Mouse (Mus musculus): ENCODE measurements at regions not wholly inside any gene's neighbourhood (a gene's known extent, or its start where the extent isn't known, plus 50 kb on each side); places are given as distances from the start of the nearest gene placed in this dataset.

DNA sequence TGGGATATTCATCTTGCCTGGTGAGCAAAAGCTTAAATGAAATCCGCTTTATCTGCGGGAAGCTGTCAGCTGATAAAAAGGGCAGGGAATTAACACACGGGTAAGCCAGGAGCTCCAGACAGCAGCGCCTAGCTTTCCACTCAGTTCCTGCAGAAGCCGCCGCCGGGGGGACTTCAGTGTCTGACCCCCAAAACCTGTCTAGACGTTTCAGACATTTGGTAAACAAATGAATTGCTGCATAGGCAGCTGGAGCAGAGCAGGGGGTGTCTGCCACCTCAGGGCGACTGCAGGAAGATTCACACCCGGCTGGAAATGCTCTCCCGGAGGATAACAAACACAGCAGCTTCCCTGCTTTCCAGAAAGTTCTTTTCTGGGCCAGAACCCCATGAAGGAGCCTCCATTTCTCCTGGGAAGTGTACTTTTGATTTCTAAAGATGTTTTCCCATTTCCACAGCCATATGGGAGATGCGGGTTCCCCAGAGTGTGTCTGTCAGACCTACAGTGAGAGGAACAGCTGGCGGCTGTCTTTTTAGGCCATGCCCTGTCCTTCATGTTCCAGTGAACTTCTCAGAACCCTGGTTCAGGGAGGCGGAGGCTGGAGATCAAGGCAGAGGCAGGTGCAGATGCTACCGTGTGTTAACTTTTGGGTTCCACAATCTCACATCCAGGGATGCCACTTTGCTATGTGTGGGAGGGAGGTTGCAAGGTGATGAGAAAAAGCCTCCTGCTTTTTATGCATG lies 58.7 kb upstream of the Pmepa1 start:
- no peaks in the 10 kb centered on the region for H3K36me3 ChIP-seq
- no peak overlapping the region for H3K4me3 ChIP-seq (replicated peaks)
- H3K9me3 ChIP-seq (replicated peaks), result no peaks in the 10 kb centered on the region
- peaks cover 50% of the 10 kb centered on the region for H3K4me1 ChIP-seq
- no peak overlapping the region for H3K4me2 ChIP-seq (replicated peaks)
- no peaks in the 10 kb centered on the region for H3K27me3 ChIP-seq
- H3K27ac ChIP-seq (replicated peaks), result peak overlapping the region; percentile 69
- WGBS, result 14% methylated on average over 15 of the region's 15 CpGs
- no peak overlapping the region for H3K9ac ChIP-seq
- ATAC-seq (ENCODE audit: insufficient number of reproducible peaks, low FRiP score, low TSS enrichment, low read depth), result no peak

DNA sequence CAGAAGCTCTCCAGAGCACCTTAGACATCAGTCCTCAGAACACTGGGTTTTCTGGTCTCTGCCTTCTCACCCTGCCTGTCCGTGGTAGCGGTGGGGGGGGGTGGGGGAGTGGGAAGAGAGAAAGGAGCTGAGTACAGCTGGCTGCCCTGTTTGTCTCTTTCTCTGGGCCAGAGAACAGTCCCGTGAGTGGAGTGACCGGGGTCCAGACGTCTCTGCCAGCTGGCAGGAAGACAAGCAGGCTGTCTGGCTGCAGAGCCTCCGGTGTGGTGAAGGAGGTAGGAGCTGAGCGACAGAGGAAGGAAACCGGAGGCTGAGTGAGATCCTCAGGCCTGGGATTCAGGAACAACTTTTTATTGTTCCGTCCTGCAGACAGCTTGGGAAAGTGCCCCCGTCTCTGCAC lies 59.5 kb upstream of the Pmepa1 start:
- H3K4me3 ChIP-seq (replicated peaks), result no peak overlapping the region
- peaks cover 58% of the 10 kb centered on the region for H3K4me1 ChIP-seq
- no peaks in the 10 kb centered on the region for H3K9me3 ChIP-seq (replicated peaks)
- H3K27ac ChIP-seq (replicated peaks), result peak overlapping the region; percentile 69
- H3K4me2 ChIP-seq (replicated peaks), result no peak overlapping the region; the same call in 1 of the 2 replicates
- ATAC-seq (ENCODE audit: insufficient number of reproducible peaks, low FRiP score, low TSS enrichment, low read depth), result no peak
- 18% methylated on average over 10 of the region's 10 CpGs for WGBS
- no peaks in the 10 kb centered on the region for H3K27me3 ChIP-seq
- no peaks in the 10 kb centered on the region for H3K36me3 ChIP-seq
- no peak overlapping the region for H3K9ac ChIP-seq

DNA sequence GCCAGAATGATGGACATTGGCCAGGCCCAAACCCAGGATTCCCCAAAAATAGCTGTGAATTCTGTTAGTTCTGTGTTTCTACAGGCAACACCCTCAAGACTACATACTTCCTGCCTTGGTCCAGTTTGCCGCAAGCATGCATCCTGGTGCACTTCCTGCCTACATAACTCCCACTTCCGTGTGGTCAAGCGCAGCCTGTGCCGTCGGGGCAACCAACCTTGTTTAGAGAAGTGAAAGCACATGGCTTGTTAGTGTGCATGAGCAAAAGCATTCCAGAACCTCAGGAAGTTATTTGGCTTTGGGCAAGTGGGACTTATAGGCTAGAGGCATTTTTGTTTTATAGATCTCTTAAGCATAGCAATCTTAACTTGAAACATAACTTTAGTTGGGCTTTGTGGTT lies 61.3 kb upstream of the Pmepa1 start:
- WGBS, result 50% methylated on average over 5 of the region's 5 CpGs
- Histone ChIP-seq H3K4me1 (peaks cover 71% of the 10 kb centered on the region), H3K9ac (no peak overlapping the region), H3K9me3 (replicated peaks) (no peaks in the 10 kb centered on the region), H3K4me3 (replicated peaks) (no peak overlapping the region), H3K4me2 (replicated peaks) (no peak overlapping the region), H3K27ac (replicated peaks) (no peak overlapping the region), H3K36me3 (no peaks in the 10 kb centered on the region), H3K27me3 (no peaks in the 10 kb centered on the region)
- ATAC-seq (ENCODE audit: insufficient number of reproducible peaks, low FRiP score, low TSS enrichment, low read depth), result no peak

DNA sequence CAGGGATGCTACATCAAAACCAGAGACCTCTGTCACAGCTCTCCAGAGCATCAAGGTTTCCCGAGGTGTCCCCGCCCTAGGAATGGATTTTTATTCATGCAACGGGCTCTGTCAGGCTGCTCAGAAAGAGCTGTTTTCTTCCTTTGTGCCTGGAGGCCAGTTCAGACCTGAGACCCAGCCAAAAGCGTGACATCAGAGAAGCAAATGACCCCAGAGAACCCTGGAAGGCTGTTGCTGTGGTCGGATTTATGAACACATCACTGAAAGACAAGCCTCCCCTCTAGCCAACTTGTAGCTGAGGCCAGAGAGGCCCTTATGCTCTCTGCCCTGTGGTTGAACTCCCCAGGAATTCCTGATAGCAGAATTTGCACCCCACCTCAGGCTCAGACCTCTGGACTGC lies 62.3 kb upstream of the Pmepa1 start:
- Histone ChIP-seq H3K4me2 (replicated peaks) (no peak overlapping the region), H3K27ac (replicated peaks) (0 out of 2 replicates have a peak overlapping the region, but pooled peaks have one; percentile 11), H3K4me1 (peaks cover 80% of the 10 kb centered on the region), H3K27me3 (no peaks in the 10 kb centered on the region), H3K9ac (no peak overlapping the region), H3K36me3 (no peaks in the 10 kb centered on the region), H3K9me3 (replicated peaks) (no peaks in the 10 kb centered on the region), H3K4me3 (replicated peaks) (no peak overlapping the region)
- no peak for ATAC-seq (ENCODE audit: insufficient number of reproducible peaks, low FRiP score, low TSS enrichment, low read depth)
- WGBS, result 37% methylated on average over 5 of the region's 5 CpGs

DNA sequence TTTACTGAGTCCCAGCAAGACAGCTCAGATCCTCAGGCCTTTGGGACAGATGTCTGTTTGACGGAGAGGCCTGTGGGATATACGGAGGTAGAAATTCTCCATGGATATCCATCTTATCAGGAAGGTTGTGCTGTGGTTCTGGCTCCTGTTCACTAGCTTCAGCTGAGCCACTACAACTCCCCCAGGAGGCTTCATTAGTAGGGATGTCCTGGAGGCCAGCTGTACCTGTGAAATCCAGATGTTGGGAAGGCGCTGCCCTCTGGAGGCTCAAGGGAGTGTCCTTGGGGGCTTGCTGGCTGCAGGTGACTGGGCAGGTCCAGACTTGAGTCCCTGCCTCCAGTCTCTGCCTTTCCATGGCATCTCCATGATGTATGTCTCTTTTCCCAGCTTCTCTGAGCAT lies 62.9 kb upstream of the Pmepa1 start:
- 67% methylated on average over 3 of the region's 3 CpGs for WGBS
- Histone ChIP-seq H3K9ac (no peak overlapping the region), H3K4me3 (replicated peaks) (no peak overlapping the region), H3K4me1 (peaks cover 77% of the 10 kb centered on the region), H3K36me3 (no peaks in the 10 kb centered on the region), H3K4me2 (replicated peaks) (no peak overlapping the region), H3K27me3 (no peaks in the 10 kb centered on the region), H3K27ac (replicated peaks) (no peak overlapping the region; the same call in 1 of the 2 replicates), H3K9me3 (replicated peaks) (no peaks in the 10 kb centered on the region)
- no peak for ATAC-seq (ENCODE audit: insufficient number of reproducible peaks, low FRiP score, low TSS enrichment, low read depth)

DNA sequence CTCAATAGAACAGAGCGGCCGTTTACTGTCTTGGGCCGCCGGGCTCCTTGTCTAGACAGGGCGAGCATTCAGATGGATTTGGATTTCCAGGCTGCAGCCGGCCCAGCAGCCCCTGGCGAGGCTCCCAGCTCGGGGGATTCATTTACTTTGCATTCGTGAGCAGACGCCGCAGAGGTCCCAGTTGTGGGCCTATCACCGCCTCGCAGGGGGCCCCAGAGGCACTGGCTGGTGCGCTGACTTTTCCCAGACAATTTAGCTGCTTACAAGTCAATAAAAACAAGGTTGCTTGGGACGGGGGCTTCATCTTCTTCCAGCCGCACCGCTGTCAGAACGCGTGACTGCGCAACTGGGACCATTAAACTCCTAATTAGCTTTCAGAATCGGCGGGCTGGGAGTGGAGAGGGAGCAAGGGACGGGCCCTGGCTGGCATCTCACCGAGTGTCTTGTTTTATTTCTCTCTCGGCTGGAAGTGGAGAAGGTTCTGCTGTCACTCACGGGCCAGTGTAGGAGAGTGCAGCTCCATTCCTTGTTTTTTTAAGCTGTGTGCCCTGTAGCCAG lies 63.8 kb upstream of the Pmepa1 start:
- WGBS, result 7% methylated on average over 26 of the region's 26 CpGs
- Histone ChIP-seq H3K4me3 (replicated peaks) (peak overlapping the region; percentile 16; the same call in 1 of the 2 replicates), H3K9ac (no peak overlapping the region), H3K36me3 (no peaks in the 10 kb centered on the region), H3K9me3 (replicated peaks) (no peaks in the 10 kb centered on the region), H3K27ac (replicated peaks) (peak overlapping the region; percentile 68), H3K4me2 (replicated peaks) (peak overlapping the region; percentile 46), H3K27me3 (no peaks in the 10 kb centered on the region), H3K4me1 (peaks cover 68% of the 10 kb centered on the region)
- peak; percentile 32; the same call in 1 of the 2 replicates for ATAC-seq (ENCODE audit: insufficient number of reproducible peaks, low FRiP score, low TSS enrichment, low read depth)

DNA sequence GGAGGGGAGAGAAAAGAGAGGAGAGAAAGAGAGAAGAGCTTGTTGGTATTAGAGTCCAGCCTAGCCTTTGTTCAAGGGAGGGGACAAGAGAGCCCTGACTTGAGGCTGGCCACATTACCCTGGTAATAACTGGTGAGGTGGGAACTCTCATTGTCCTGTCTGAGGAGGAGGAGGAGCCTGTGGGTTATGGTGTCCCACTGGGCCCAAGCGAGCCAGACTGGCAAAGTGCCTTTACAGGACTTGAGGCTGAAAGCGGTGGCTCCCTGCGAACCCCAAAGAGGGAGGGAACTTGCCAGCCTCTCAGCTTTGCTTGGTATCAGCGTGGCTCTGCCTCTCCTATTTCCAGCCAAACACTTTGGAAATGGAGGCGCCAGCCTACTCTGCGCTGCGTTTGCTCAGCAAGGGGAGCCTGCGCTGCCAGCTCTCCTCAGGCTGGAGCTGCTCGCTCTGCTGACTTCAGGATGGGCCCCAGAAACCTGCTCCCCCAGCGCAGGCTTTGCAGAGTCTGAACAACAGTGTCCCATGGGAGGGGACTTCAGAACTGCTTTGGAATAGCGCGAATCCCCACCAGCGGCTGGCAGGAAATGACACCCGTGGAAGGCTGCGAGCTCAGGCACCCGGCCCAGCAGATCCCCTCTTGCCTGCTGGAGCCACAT lies 66.4 kb upstream of the Pmepa1 start:
- Histone ChIP-seq H3K9me3 (replicated peaks) (no peaks in the 10 kb centered on the region), H3K27ac (replicated peaks) (peak overlapping the region; percentile 74), H3K4me2 (replicated peaks) (no peak overlapping the region), H3K27me3 (no peaks in the 10 kb centered on the region), H3K4me3 (replicated peaks) (no peak overlapping the region), H3K36me3 (no peaks in the 10 kb centered on the region), H3K4me1 (peaks cover 49% of the 10 kb centered on the region), H3K9ac (no peak overlapping the region)
- ATAC-seq (ENCODE audit: insufficient number of reproducible peaks, low FRiP score, low TSS enrichment, low read depth), result no peak
- WGBS, result 43% methylated on average over 16 of the region's 16 CpGs

DNA sequence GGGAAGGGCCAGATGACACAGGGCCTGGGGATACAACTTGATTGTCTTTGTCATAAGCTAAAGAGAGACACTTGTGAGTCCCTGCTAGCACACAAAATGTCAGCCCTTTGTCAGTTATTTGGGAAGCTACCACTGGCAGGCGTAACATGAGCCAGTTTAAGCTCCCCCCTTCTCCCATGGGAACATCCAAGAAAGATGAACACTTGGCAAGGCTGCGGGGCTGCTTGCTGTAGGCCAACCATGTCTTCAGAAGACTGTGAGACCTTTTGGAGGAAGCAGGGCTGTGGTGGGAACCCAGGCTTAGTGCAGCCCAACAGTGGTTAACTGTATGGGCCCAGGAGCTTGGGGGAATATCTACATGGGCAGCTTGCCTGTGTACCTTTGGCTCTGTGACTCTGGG lies 67.3 kb upstream of the Pmepa1 start:
- Histone ChIP-seq H3K27me3 (no peaks in the 10 kb centered on the region), H3K4me1 (peaks cover 46% of the 10 kb centered on the region), H3K4me2 (replicated peaks) (no peak overlapping the region), H3K27ac (replicated peaks) (peak overlapping the region; percentile 74), H3K4me3 (replicated peaks) (no peak overlapping the region), H3K9me3 (replicated peaks) (no peaks in the 10 kb centered on the region), H3K9ac (no peak overlapping the region), H3K36me3 (no peaks in the 10 kb centered on the region)
- ATAC-seq (ENCODE audit: insufficient number of reproducible peaks, low FRiP score, low TSS enrichment, low read depth), result no peak
- 60% methylated on average over 2 of the region's 2 CpGs for WGBS

DNA sequence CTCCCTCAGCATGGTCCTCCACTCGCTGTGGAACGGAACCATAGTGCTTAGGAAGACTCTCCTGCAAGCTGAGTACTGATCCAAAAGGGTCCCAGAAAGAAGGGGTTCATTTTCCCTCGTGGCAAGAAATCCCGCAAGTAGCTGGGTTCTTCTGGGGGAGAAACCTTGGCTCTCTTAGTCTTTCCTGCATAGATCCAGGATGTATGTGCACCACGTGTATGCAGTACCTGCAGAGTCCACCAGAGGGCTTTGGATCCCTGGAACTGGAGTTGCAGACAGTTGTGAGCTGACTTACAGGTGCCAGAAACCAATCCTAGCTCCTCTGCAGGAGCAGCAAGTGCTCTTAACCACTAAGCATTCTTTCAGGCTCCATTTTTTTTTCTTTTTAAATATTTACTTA lies 67.9 kb upstream of the Pmepa1 start:
- Histone ChIP-seq H3K4me2 (replicated peaks) (no peak overlapping the region), H3K27ac (replicated peaks) (no peak overlapping the region), H3K9ac (no peak overlapping the region), H3K9me3 (replicated peaks) (no peaks in the 10 kb centered on the region), H3K36me3 (no peaks in the 10 kb centered on the region), H3K4me1 (peaks cover 40% of the 10 kb centered on the region), H3K27me3 (no peaks in the 10 kb centered on the region), H3K4me3 (replicated peaks) (no peak overlapping the region)
- ATAC-seq (ENCODE audit: insufficient number of reproducible peaks, low FRiP score, low TSS enrichment, low read depth), result no peak
- 92% methylated on average over 5 of the region's 5 CpGs for WGBS

DNA sequence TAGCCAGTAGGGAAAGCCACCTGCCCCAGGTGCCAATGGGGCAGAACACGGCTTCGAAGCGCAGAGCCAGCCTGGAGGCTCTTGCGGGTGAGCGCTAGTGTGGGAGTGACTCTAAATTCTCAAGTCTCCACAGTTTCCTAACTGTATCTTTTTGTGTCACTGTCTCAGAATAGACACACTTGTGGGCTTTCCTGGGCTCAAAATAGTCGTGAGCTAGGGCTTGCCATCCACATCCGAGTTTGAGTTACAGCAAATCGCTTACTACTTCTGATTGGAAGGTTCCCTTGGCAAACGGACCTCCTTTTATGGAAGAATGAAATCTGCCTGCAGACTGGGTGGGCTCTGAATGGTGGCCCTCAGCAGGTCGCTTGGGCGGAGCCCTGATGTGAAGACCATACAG lies 71.0 kb upstream of the Pmepa1 start:
- no peak overlapping the region for H3K9ac ChIP-seq
- 70% methylated on average over 11 of the region's 11 CpGs for WGBS
- no peak overlapping the region for H3K27ac ChIP-seq (replicated peaks)
- no peak for ATAC-seq (ENCODE audit: insufficient number of reproducible peaks, low FRiP score, low TSS enrichment, low read depth)
- no peaks in the 10 kb centered on the region for H3K36me3 ChIP-seq
- no peak overlapping the region for H3K4me3 ChIP-seq (replicated peaks)
- H3K27me3 ChIP-seq, result no peaks in the 10 kb centered on the region
- H3K9me3 ChIP-seq (replicated peaks), result no peaks in the 10 kb centered on the region
- no peak overlapping the region for H3K4me2 ChIP-seq (replicated peaks)
- H3K4me1 ChIP-seq, result peaks cover 41% of the 10 kb centered on the region

DNA sequence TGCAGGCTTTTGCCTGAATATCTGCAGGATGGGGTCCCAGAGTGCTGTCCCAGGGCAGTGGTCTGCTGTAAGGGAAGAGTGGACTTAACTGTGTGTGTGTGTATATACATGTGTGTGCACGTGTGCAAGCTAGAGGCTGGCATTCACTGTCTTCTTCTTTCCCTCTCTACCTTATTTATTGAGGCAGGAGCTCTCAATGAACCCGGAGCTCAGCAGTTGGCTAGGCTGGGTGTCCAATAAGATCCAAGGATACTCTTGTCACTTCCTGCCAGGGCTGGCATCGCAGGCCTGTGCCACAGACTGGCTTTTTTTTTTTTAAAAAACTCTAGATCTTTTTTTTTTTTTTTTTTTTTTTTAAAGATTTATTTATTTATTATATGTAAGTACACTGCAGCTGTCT lies 72.4 kb upstream of the Pmepa1 start:
- Histone ChIP-seq H3K27ac (replicated peaks) (no peak overlapping the region), H3K9ac (no peak overlapping the region), H3K36me3 (no peaks in the 10 kb centered on the region), H3K4me3 (replicated peaks) (no peak overlapping the region), H3K27me3 (no peaks in the 10 kb centered on the region), H3K4me1 (peaks cover 40% of the 10 kb centered on the region), H3K4me2 (replicated peaks) (no peak overlapping the region), H3K9me3 (replicated peaks) (no peaks in the 10 kb centered on the region)
- no peak for ATAC-seq (ENCODE audit: insufficient number of reproducible peaks, low FRiP score, low TSS enrichment, low read depth)
- 70% methylated on average over 3 of the region's 3 CpGs for WGBS

Measured in embryonic facial prominence, embryonic 15.5 days (tissue).